ENCODE assay signal across 7 mouse cellular contexts in genomic region chr7:48749298-48750163, GRCm38 (mm10). TPM values are rescaled to one million over a fixed set of nuclear protein-coding genes. Genes with fewer than 3 reads are reported as not detected.
DNase-seq lines count a peak whose midpoint lies in the region; ATAC-seq lines count a peak whose summit lies in the region.

No protein-coding gene starts in this region.

- H3K27me3 ChIP-seq in embryonic facial prominence, embryonic 10.5 days (replicated peaks; ENCODE audit: low read depth, poor library complexity, severe bottlenecking) = no peaks in the 10 kb centered on the region
- no peaks in the 10 kb centered on the region for H3K27me3 ChIP-seq in limb, embryonic 10.5 days (ENCODE audit: low read depth, poor library complexity, severe bottlenecking)
- peaks cover 3% of the 10 kb centered on the region for H3K27me3 ChIP-seq in midbrain, embryonic 13.5 days

- peak overlapping the region; percentile 60 for H3K4me3 ChIP-seq in embryonic facial prominence, embryonic 10.5 days
- H3K4me3 ChIP-seq in limb, embryonic 10.5 days = peak overlapping the region; percentile 53
- H3K4me3 ChIP-seq in midbrain, embryonic 13.5 days (replicated peaks) = peak overlapping the region; percentile 44

- peak overlapping the region; percentile 57; the same call in 1 of the 2 replicates for H3K27ac ChIP-seq in embryonic facial prominence, embryonic 10.5 days (replicated peaks)
- H3K27ac ChIP-seq in limb, embryonic 10.5 days = no peak overlapping the region
- peak overlapping the region; percentile 76 for H3K27ac ChIP-seq in midbrain, embryonic 13.5 days

- H3K4me1 ChIP-seq in embryonic facial prominence, embryonic 10.5 days = peaks cover 6% of the 10 kb centered on the region
- H3K4me1 ChIP-seq in limb, embryonic 10.5 days = peaks cover 6% of the 10 kb centered on the region; the same call in 1 of the 2 replicates
- peaks cover 6% of the 10 kb centered on the region for H3K4me1 ChIP-seq in midbrain, embryonic 13.5 days (replicated peaks)

- 2% methylated on average over 24 of the region's 24 CpGs for WGBS in embryonic facial prominence, embryonic 10.5 days
- WGBS in limb, embryonic 10.5 days = 1% methylated on average over 24 of the region's 24 CpGs
- under 1% methylated on average over 24 of the region's 24 CpGs for WGBS in midbrain, embryonic 13.5 days

- peak overlapping the region; percentile 82 for H3K4me2 ChIP-seq in midbrain, embryonic 13.5 days (replicated peaks)

- H3K9ac ChIP-seq in midbrain, embryonic 13.5 days (replicated peaks) = peak overlapping the region; percentile 62

- H3K36me3 ChIP-seq in embryonic facial prominence, embryonic 10.5 days (replicated peaks) = no peaks in the 10 kb centered on the region
- no peaks in the 10 kb centered on the region for H3K36me3 ChIP-seq in limb, embryonic 10.5 days
- H3K36me3 ChIP-seq in midbrain, embryonic 13.5 days = no peaks in the 10 kb centered on the region

- peak; percentile 86 for DNase-seq in adrenal gland, postnatal 14 days
- DNase-seq in embryonic facial prominence, embryonic 10.5 days (ENCODE audit: low spot score) = peak; percentile 82
- peak; percentile 75 for DNase-seq in kidney, adult 11 months
- DNase-seq in limb, embryonic 10.5 days (ENCODE audit: low spot score) = peak; percentile 84
- DNase-seq in spleen, adult 12 weeks (ENCODE audit: low spot score) = peak; percentile 70

- peak; percentile 75 for ATAC-seq in granulocyte monocyte progenitor cell, adult 5-6 weeks (replicated peaks; ENCODE audit: poor library complexity, severe bottlenecking)
- ATAC-seq in midbrain, embryonic 13.5 days = peak; percentile 91

- H3K9me3 ChIP-seq in embryonic facial prominence, embryonic 10.5 days = no peaks in the 10 kb centered on the region
- H3K9me3 ChIP-seq in limb, embryonic 10.5 days (replicated peaks) = no peaks in the 10 kb centered on the region
- H3K9me3 ChIP-seq in midbrain, embryonic 13.5 days = no peaks in the 10 kb centered on the region

RNA-seq across cellular contexts. Expression of gene Zdhhc13, which starts 39.3 kb away (rescaled TPM):
- 9.5 and 10.6 TPM in 2 replicates for total RNA-seq in adrenal gland, postnatal 14 days (2021)
- 30.5 and 32.1 TPM in 2 replicates for polyA plus RNA-seq in embryonic facial prominence, embryonic 10.5 days (2016; fragmentation: Nextera tagmentation; extraction: Ambion mirVana)
- total RNA-seq in granulocyte monocyte progenitor cell, adult 5-6 weeks (2014; fragmentation: Nextera tagmentation) = 35.8 and 37.4 TPM in 2 replicates
- 50.2 and 54.2 TPM in 2 replicates for total RNA-seq in granulocyte monocyte progenitor cell, adult 5-6 weeks (2017)
- polyA plus RNA-seq in limb, embryonic 10.5 days (2016; fragmentation: Nextera tagmentation; extraction: Ambion mirVana) = 27.0 and 31.1 TPM in 2 replicates
- polyA plus RNA-seq in midbrain, embryonic 13.5 days (2015; fragmentation: Nextera tagmentation; extraction: Ambion mirVana) = 38.5 and 39.8 TPM in 2 replicates
